Mouse (Mus musculus) heart, postnatal 0 days (tissue): ENCODE measurements around the gene Tmem132c. TPM values are rescaled to one million over a fixed set of nuclear protein-coding genes. Genes with fewer than 3 reads are reported as not detected.
A peak's percentile ranks its signal among the peaks of the same experiment; 100 is the strongest.

Experiments
- ATAC-seq: fragments of 200-750 bp; cut with Nextera tagmentation; 2 replicates; pipeline ENCODE4 v1.8.0; 2017; ENCODE audit warnings: low read depth, moderate number of reproducible peaks, moderate library complexity; ENCODE audit not compliant: insufficient read depth
- DNase-seq: peaks from one replicate; pipeline ENCODE4 v3.0.0-alpha.2; 2016; ENCODE audit warnings: low spot score
- H3K27ac ChIP-seq: fragments of 300-500 bp; sonication (generic); 2 replicates; pipeline ENCODE4 v1.5.1; 2014; ENCODE audit warnings: low read depth, mild to moderate bottlenecking
- H3K27me3 ChIP-seq: fragments of 300-500 bp; sonication (generic); 2 replicates; pipeline ENCODE4 v1.6.1; 2014; ENCODE audit warnings: low read length, mixed read lengths; ENCODE audit not compliant: control insufficient read depth, insufficient read depth
- H3K36me3 ChIP-seq: fragments of 300-500 bp; sonication (generic); replicated peaks from 2 replicates; pipeline ENCODE4 v1.6.1; 2014; ENCODE audit warnings: low read length, mixed read lengths; ENCODE audit not compliant: control insufficient read depth, insufficient read depth
- H3K4me1 ChIP-seq: fragments of 300-500 bp; sonication (generic); 2 replicates; pipeline ENCODE4 v1.6.1; 2014; ENCODE audit warnings: antibody characterized with exemption; ENCODE audit not compliant: control insufficient read depth, insufficient read depth
- H3K4me2 ChIP-seq: fragments of 300-500 bp; sonication (generic); 2 replicates; pipeline ENCODE4 v1.6.1; 2014; ENCODE audit warnings: low read depth, mild to moderate bottlenecking, low read length, moderate library complexity
- H3K4me3 ChIP-seq: fragments of 300-500 bp; sonication (generic); 2 replicates; pipeline ENCODE4 v1.5.1; 2014; ENCODE audit warnings: low read depth, low read length
- H3K9ac ChIP-seq: fragments of 300-500 bp; sonication (generic); replicated peaks from 2 replicates; pipeline ENCODE4 v1.6.1; 2014; ENCODE audit warnings: low read depth, low read length, mixed read lengths
- H3K9me3 ChIP-seq: fragments of 300-500 bp; sonication (generic); replicated peaks from 2 replicates; pipeline ENCODE4 v1.6.1; 2016; ENCODE audit warnings: low read length; ENCODE audit not compliant: control insufficient read depth
- CTCF ChIP-seq: IDR thresholded peaks from 2 replicates; pipeline ENCODE4 v1.5.1; 2016; ENCODE audit warnings: antibody characterized with exemption, control low read depth, low read depth
- EP300 ChIP-seq: IDR thresholded peaks from 2 replicates; pipeline ENCODE4 v1.6.1; 2016; ENCODE audit warnings: antibody characterized with exemption, low read depth
- WGBS: fragments of 180-500 bp; shearing (Covaris S2); extraction: QIAGEN DNeasy Blood & Tissue Kit; methylation state at CpG from one replicate; pipeline ENCODE4 v1.1.7; 2014; 5-methylcytosine and 5-hydroxymethylcytosine counted together
- polyA plus RNA-seq: library from polyadenylated mRNA; unstranded; fragments of >200 nt; fragmentation: Nextera tagmentation; extraction: Ambion mirVana; gene quantifications from 2 replicates; pipeline ENCODE4 v1.2.1, GENCODE M21; 2015
- total RNA-seq: library from RNA; depleted of rRNA; stranded (reverse); fragments of >200 nt; gene quantifications from 2 replicates; pipeline ENCODE4 v1.2.3, GENCODE M21; 2014; ENCODE audit warnings: low replicate concordance

The Tmem132c gene
- total and polyA plus RNA-seq, 2 experiments from 2014 or later = 0.16 to 1.0 TPM

DNA sequence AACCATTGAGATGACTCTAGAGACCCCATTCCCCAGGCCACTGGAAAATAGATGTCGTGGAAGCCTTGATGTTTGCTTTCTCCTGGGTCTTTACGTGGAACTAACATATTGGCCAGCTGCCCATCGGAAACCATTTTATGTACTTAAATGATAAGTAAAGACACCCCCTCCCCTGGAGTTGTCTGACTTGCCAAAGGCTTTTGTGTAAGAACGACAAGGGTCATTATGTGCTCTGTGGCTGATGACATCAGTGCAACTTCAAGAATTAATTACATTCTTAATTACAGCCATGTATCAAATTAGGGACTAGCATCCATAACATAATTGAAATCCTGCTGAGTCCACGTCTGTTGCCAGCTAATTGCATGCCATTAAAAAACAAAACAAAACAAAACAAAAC lies 45.3 kb downstream of the Tmem132c start:
- H3K36me3 ChIP-seq = no peaks in the 10 kb centered on the region
- TF ChIP-seq EP300 (no peak), CTCF (no peak)
- H3K9me3 ChIP-seq = no peaks in the 10 kb centered on the region
- no peak overlapping the region for H3K4me2 ChIP-seq
- no peak overlapping the region for H3K4me3 ChIP-seq
- 59% methylated on average over 5 of the region's 5 CpGs for WGBS
- no peak overlapping the region for H3K27ac ChIP-seq
- ATAC-seq (no peak), DNase-seq (no peak)
- no peak overlapping the region for H3K9ac ChIP-seq
- no peaks in the 10 kb centered on the region for H3K27me3 ChIP-seq
- no peaks in the 10 kb centered on the region for H3K4me1 ChIP-seq

DNA sequence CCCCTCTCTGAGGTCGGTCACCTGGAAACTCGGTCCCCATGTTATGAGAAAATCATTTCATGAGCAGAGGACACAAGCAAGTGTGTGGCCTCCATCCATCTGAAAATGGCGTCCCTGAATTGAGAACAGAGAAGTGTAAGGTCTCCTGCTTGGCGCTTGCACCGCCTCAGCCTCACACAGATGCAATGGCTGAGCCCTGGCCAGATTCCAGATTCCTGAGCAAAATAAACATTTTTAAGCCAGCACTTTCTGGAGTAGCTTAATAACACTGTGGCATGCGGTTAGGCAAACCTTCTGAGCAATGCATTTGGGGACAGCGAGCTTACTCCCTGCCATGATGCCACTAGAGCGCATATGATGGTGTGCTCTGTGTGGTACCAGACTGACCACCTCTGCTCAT lies 48.1 kb downstream of the Tmem132c start:
- no peak for TF ChIP-seq CTCF
- no peak for TF ChIP-seq EP300
- ATAC-seq (no peak), DNase-seq (no peak)
- Histone ChIP-seq H3K4me3 (no peak overlapping the region), H3K27me3 (no peaks in the 10 kb centered on the region), H3K36me3 (no peaks in the 10 kb centered on the region), H3K4me2 (no peak overlapping the region), H3K9ac (no peak overlapping the region), H3K4me1 (no peaks in the 10 kb centered on the region), H3K27ac (no peak overlapping the region), H3K9me3 (no peaks in the 10 kb centered on the region)
- 90% methylated on average over 8 of the region's 8 CpGs for WGBS

DNA sequence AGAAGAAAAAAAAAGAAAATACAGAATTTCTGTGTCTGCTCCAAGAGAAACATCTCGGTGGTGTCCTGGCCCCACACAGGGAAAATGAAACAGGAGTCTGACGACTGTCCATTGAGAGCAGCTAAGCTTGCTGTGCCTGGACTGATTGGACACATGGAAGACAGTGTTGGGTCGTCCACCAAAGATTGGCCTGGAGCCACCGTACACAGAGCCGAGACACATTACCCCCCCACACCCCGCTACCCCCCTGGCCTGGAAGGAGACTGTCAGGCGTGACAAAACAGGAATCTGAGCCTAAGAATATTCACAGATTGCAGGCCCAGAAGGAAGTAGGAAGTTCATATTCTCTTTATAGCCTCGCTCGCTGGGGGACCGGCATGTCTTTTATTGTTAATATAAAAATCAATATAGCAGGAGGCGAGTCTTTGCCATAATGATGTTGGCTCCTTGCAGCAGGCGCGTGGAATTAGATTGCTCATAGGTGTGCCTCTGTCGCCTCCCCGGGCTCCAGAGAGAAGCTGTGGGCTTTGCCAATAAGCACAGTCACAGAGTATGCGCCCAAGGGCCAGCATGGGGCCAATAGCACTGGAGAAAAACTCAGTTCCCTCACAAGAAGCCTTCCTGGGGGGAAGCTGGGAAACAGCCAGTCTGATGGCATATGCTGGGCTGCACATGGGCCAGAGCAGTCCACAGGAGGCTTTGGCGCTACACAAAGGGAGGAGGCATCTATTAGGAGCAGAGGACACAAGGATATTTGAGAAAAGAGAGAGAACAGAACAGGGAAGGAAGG lies 49.0 kb downstream of the Tmem132c start:
- Histone ChIP-seq H3K27ac (no peak overlapping the region), H3K9me3 (no peaks in the 10 kb centered on the region), H3K36me3 (no peaks in the 10 kb centered on the region), H3K4me2 (no peak overlapping the region; the same call in 1 of the 2 replicates), H3K9ac (no peak overlapping the region), H3K27me3 (no peaks in the 10 kb centered on the region), H3K4me3 (peak overlapping the region; percentile 11; the same call in 1 of the 2 replicates), H3K4me1 (no peaks in the 10 kb centered on the region)
- 64% methylated on average over 17 of the region's 17 CpGs for WGBS
- ATAC-seq (peak; percentile 47), DNase-seq (no peak)
- TF ChIP-seq CTCF (no peak), EP300 (no peak)

DNA sequence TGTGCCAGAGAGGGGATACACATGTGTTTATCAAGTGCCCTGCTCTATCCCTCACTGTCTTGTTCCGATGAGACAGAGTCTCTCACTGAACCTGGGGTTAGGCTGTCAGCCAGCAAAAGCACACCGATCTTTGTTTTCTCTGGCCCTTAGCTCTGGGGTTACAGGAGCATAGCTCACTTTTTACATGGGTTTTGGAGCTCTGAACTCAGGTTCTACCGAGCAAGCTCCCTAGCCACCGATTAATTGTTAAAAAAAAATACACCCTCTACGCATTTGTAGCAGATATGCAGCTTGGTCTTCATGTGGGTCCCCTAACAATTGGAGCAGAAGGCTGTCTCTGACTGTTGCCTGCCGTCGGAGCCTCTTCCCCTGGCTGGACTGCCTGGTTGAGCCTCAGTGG lies 50.0 kb downstream of the Tmem132c start:
- ATAC-seq (no peak), DNase-seq (no peak)
- Histone ChIP-seq H3K27ac (no peak overlapping the region), H3K27me3 (no peaks in the 10 kb centered on the region), H3K4me1 (no peaks in the 10 kb centered on the region), H3K36me3 (no peaks in the 10 kb centered on the region), H3K9me3 (no peaks in the 10 kb centered on the region), H3K9ac (no peak overlapping the region), H3K4me2 (no peak overlapping the region), H3K4me3 (no peak overlapping the region)
- TF ChIP-seq CTCF (no peak), EP300 (no peak)
- WGBS = 65% methylated on average over 7 of the region's 7 CpGs

DNA sequence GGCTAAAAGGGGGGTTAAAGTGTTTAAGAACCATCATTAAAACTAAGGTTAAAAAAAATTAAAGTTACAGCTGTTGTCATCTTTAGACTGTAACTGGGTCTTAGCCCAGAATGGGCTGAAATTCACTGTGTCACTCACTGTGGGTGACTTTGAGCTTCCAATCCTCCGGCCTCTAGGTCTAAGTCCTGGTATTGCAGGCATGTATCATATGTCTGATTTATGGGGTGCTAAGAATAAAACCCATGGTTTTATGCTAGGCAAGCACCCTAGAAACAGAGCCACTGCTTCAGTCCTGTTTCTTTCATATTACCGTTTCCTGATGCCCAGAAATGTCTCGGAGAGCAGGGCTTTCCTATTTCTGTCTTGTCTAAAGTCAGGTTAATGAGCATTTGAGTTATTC lies 52.1 kb downstream of the Tmem132c start:
- H3K27ac ChIP-seq = no peak overlapping the region
- H3K4me2 ChIP-seq = no peak overlapping the region
- H3K9ac ChIP-seq = no peak overlapping the region
- no peak overlapping the region for H3K4me3 ChIP-seq
- 86% methylated on average over 3 of the region's 3 CpGs for WGBS
- H3K9me3 ChIP-seq = no peaks in the 10 kb centered on the region
- no peaks in the 10 kb centered on the region for H3K27me3 ChIP-seq
- no peaks in the 10 kb centered on the region for H3K36me3 ChIP-seq
- DNase-seq (no peak), ATAC-seq (no peak)
- no peaks in the 10 kb centered on the region for H3K4me1 ChIP-seq
- TF ChIP-seq CTCF (no peak), EP300 (no peak)

DNA sequence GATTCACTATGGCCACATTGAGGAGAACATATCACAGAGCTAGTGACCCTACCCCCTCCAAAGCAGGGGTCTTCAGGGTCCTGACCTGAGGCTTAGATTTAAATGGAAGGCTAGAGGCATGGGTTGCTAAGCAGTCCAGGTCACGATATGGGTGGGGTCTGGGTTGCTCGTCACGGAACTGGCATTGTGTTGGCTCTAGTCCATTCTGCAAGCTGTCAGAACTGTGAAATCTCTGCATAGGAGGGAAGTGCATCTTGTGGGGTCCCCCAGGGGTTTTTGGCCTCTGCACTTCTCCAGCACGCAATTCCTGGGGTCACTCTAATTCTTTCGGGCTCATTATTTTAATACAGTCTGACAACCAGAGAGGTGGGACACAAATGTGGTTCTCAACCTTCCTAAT lies 55.9 kb downstream of the Tmem132c start:
- DNase-seq = no peak
- WGBS = 67% methylated on average over 5 of the region's 5 CpGs
- Histone ChIP-seq H3K9ac (no peak overlapping the region), H3K36me3 (no peaks in the 10 kb centered on the region), H3K27me3 (no peaks in the 10 kb centered on the region), H3K9me3 (no peaks in the 10 kb centered on the region), H3K4me1 (0 out of 2 replicates have a peak, but pooled peaks cover 4% of the 10 kb centered on the region), H3K27ac (no peak overlapping the region), H3K4me3 (no peak overlapping the region), H3K4me2 (no peak overlapping the region)
- TF ChIP-seq CTCF = no peak
- no peak for TF ChIP-seq EP300
- no peak for ATAC-seq
